Mouse (Mus musculus) kidney, adult 11 months (tissue): ENCODE results near the gene Csmd2.
"Not testable (repeated sequence)": the region's sequence is repeated elsewhere in the genome, so short reads cannot be mapped to it uniquely, and the experiment has no call there.

Source experiments
- DNase-seq: peaks from one replicate; pipeline ENCODE4 v3.0.0; 2022

The Csmd2 gene

GRCm38 (mm10) chr4:128048716-128049115, 61.1 kb downstream of the Csmd2 start:
- no peak for DNase-seq

GRCm38 (mm10) chr4:128052701-128053100, 65.0 kb downstream of the Csmd2 start:
- no peak for DNase-seq

GRCm38 (mm10) chr4:128061274-128061673, 73.6 kb downstream of the Csmd2 start:
- not testable (repeated sequence) for DNase-seq

- DNase-seq, result no peak
Measured at GRCm38 (mm10) chr4:128067189-128067588, 79.5 kb downstream of the Csmd2 start.

- DNase-seq, result no peak
Measured at GRCm38 (mm10) chr4:128084466-128084865, 96.8 kb downstream of the Csmd2 start.

GRCm38 (mm10) chr4:128085096-128085495, 97.4 kb downstream of the Csmd2 start:
- DNase-seq, result no peak

GRCm38 (mm10) chr4:128087147-128087606, 99.5 kb downstream of the Csmd2 start:
- no peak for DNase-seq

- no peak for DNase-seq
Measured at GRCm38 (mm10) chr4:128087704-128088103, 100.0 kb downstream of the Csmd2 start.

- DNase-seq, result no peak
Measured at GRCm38 (mm10) chr4:128088264-128088663, 100.6 kb downstream of the Csmd2 start.

GRCm38 (mm10) chr4:128091938-128092337, 104.3 kb downstream of the Csmd2 start:
- no peak for DNase-seq

- no peak for DNase-seq
Measured at GRCm38 (mm10) chr4:128099515-128099914, 111.9 kb downstream of the Csmd2 start.

- no peak for DNase-seq
Measured at GRCm38 (mm10) chr4:128100541-128100940, 112.9 kb downstream of the Csmd2 start.

- no peak for DNase-seq
Measured at GRCm38 (mm10) chr4:128116331-128116730, 128.7 kb downstream of the Csmd2 start.

- no peak for DNase-seq
Measured at GRCm38 (mm10) chr4:128123281-128123680, 135.6 kb downstream of the Csmd2 start.

GRCm38 (mm10) chr4:128124738-128125137, 137.1 kb downstream of the Csmd2 start:
- no peak for DNase-seq

GRCm38 (mm10) chr4:128128546-128128945, 140.9 kb downstream of the Csmd2 start:
- no peak for DNase-seq

- no peak for DNase-seq
Measured at GRCm38 (mm10) chr4:128130611-128131142, 143.0 kb downstream of the Csmd2 start.

GRCm38 (mm10) chr4:128131666-128132065, 144.0 kb downstream of the Csmd2 start:
- no peak for DNase-seq

- DNase-seq, result no peak
Measured at GRCm38 (mm10) chr4:128132876-128133646, 145.4 kb downstream of the Csmd2 start.

- no peak for DNase-seq
Measured at GRCm38 (mm10) chr4:128134348-128134994, 146.8 kb downstream of the Csmd2 start.

GRCm38 (mm10) chr4:128135014-128135622, 147.5 kb downstream of the Csmd2 start:
- no peak for DNase-seq

- DNase-seq, result no peak
Measured at GRCm38 (mm10) chr4:128139991-128140390, 152.3 kb downstream of the Csmd2 start.
